Mouse (Mus musculus) erythroblast, embryonic 14.5 days (primary cell): ENCODE measurements around the gene Pard3b. TPM values are rescaled to one million over a fixed set of nuclear protein-coding genes. Genes with fewer than 3 reads are reported as not detected.

Experiments
- H3K27me3 ChIP-seq: 2 replicates; pipeline ENCODE4 v1.6.1; 2012; ENCODE audit warnings: inconsistent platforms; ENCODE audit not compliant: control insufficient read depth
- H3K36me3 ChIP-seq: 2 replicates; pipeline ENCODE4 v1.6.1; 2012; ENCODE audit warnings: mild to moderate bottlenecking, inconsistent platforms; ENCODE audit not compliant: control insufficient read depth
- H3K4me1 ChIP-seq: 2 replicates; pipeline ENCODE4 v1.6.1; 2012; ENCODE audit warnings: inconsistent platforms; ENCODE audit not compliant: control insufficient read depth
- H3K4me3 ChIP-seq: replicated peaks from 2 replicates; pipeline ENCODE3; 2012; ENCODE audit warnings: moderate library complexity, mild to moderate bottlenecking, inconsistent platforms
- H3K9me3 ChIP-seq: 2 replicates; pipeline ENCODE4 v1.6.1; 2012; ENCODE audit warnings: low read length, inconsistent platforms, mixed read lengths; ENCODE audit not compliant: control insufficient read depth
- GATA1 ChIP-seq: IDR thresholded peaks from 2 replicates; pipeline ENCODE4 v1.6.1; 2012; ENCODE audit warnings: low read length, inconsistent platforms, mixed read lengths
- TAL1 ChIP-seq: IDR thresholded peaks from 3 replicates; pipeline ENCODE4 v1.6.1; 2012; ENCODE audit warnings: low read length, inconsistent platforms, mixed read lengths
- polyA plus RNA-seq: library from polyadenylated mRNA; stranded (reverse); fragments of >175 nt; gene quantifications from 2 replicates; pipeline ENCODE4 v1.2.3, GENCODE M21; 2012

Pard3b gene
- polyA plus RNA-seq, 1 experiment, result not detected

DNA sequence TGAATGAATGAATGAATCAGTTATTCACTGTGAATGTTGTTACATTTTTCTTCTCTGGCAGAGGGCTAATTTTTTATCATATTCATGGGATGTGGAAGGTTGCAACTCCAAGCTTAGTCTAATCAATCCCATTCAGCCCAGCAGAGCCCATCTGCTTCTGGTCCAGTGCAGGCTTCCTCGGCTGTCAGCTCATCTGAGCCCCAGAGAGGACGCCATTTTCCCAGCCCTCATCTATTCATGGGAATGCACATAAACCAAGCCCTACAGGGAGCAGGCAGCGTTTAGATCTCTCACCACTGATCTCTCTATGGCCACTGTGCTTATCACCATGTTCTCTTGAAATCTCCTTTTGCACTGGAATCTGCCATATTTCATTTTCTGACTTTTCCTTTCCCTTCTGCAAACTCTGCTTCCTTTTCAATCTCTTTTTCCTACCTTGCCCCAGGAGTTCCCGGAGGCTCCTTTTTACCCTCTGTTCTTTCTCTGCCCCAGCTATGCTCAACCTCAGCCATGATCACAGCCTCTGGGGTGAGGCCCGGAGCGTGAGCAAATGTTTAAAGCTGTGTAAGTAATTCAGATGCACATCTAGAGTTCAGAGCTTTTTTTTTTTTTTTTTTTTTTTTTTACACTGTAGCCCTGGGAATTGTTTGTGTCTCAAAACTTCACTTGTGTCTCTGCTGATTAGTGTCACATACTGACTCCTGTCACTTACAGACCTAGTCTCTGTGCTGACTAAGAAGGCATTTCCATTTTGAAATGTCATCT lies 241.3 kb downstream of the Pard3b start:
- Histone ChIP-seq H3K4me1 (no peaks in the 10 kb centered on the region), H3K4me3 (no peak overlapping the region), H3K27me3 (no peaks in the 10 kb centered on the region), H3K36me3 (no peaks in the 10 kb centered on the region), H3K9me3 (no peaks in the 10 kb centered on the region)
- no peak for TF ChIP-seq TAL1
- TF ChIP-seq GATA1, result no peak

DNA sequence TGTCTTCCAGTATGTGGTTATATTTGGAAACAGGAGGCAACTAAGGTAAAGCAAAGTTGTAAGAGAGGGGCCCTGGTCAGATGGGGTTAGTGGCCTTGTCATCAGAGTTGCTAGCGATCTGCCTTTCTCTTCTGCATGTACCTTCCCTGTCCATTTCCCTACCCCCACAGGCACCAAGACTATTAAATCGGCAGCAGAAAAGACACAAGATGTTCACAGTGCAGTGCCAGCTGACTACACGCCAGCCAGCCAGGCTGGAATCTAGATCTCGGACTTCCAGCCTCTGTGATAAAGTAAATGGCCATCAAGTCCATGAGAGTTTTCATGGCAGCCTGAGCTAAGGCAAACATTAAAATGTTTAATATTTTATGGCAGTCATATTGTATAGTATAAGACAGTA lies 257.4 kb downstream of the Pard3b start:
- Histone ChIP-seq H3K27me3 (no peaks in the 10 kb centered on the region), H3K36me3 (no peaks in the 10 kb centered on the region), H3K9me3 (no peaks in the 10 kb centered on the region), H3K4me1 (no peaks in the 10 kb centered on the region), H3K4me3 (no peak overlapping the region)
- TF ChIP-seq TAL1 (no peak), GATA1 (no peak)

DNA sequence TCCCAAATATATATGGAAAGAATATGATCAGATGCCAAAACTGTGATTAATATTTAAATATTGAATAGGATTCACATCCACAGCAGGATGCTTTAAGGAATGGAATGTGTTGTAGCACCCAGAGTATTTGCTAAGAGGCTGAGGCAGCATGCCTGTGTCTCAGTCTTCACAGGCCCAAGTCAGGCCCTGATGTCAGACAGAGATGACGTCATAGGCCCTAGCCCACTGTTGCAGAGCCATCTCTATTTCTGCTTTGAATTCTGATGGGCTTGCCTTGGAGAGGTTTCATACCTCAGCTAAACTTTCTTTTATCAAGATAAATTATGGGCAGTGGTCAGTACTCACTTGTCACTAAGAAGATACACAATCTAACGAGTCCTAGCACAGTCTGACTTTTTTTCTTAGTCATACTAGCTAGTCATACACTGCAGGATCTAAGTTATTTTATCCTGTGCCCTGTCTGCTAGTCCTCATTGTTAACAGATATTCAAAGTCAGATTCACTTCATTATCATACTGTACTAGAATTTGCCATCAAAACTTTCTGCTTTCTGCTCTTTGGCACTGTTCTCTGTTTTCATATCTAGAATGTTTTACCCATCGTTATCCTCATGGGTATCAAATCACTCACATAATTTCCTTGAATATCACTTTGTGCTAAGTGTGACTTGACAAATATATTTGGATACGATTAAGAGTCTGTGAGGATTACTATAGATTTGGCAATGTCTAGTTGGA lies 264.8 kb downstream of the Pard3b start:
- Histone ChIP-seq H3K4me3 (no peak overlapping the region), H3K9me3 (no peaks in the 10 kb centered on the region), H3K36me3 (no peaks in the 10 kb centered on the region), H3K4me1 (no peaks in the 10 kb centered on the region), H3K27me3 (no peaks in the 10 kb centered on the region)
- TF ChIP-seq GATA1, result no peak
- no peak for TF ChIP-seq TAL1

DNA sequence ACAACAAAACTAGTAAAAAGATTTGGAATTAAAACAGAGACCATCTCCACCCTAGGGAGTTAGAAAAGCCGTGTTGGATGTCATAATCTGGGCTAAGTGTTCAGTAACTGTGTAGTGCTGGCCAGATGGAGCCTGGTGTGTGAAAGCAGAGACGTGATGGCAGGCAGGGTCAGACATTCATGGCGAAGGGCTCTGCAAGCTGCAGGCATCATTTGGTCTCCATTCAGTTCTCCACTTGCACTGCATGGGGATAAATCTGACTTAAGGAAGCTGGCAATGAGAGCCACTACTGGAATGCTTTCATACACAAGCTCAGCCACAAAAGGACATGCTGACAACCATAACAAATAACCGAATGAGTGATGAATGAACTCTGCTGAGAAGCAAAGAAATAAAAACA lies 265.4 kb downstream of the Pard3b start:
- no peaks in the 10 kb centered on the region for H3K36me3 ChIP-seq
- H3K27me3 ChIP-seq, result no peaks in the 10 kb centered on the region
- no peak overlapping the region for H3K4me3 ChIP-seq
- no peaks in the 10 kb centered on the region for H3K9me3 ChIP-seq
- no peak for TF ChIP-seq GATA1
- no peak for TF ChIP-seq TAL1
- H3K4me1 ChIP-seq, result no peaks in the 10 kb centered on the region

DNA sequence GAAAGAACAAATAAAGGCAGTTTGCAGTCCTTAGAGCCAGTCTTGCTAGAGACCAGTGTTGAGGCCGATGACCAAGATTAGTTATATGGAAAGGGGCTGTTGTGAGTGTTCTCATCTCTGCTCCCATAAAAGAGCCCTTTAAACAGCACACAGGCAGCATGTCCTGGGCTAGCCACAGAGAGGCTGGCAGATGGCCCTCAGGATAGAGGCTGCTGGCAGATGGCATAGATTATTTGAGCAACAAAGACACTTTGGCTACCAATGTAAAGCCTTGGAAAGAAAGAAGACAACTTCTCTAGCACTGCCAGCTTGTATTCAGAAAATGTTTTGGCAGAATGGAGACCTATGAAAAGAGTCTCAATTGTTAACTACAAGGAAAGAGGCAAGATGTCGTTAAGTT lies 274.3 kb downstream of the Pard3b start:
- no peak for TF ChIP-seq GATA1
- TF ChIP-seq TAL1, result no peak
- no peaks in the 10 kb centered on the region for H3K9me3 ChIP-seq
- no peaks in the 10 kb centered on the region for H3K27me3 ChIP-seq
- H3K4me3 ChIP-seq, result no peak overlapping the region
- H3K4me1 ChIP-seq, result no peaks in the 10 kb centered on the region
- no peaks in the 10 kb centered on the region for H3K36me3 ChIP-seq

DNA sequence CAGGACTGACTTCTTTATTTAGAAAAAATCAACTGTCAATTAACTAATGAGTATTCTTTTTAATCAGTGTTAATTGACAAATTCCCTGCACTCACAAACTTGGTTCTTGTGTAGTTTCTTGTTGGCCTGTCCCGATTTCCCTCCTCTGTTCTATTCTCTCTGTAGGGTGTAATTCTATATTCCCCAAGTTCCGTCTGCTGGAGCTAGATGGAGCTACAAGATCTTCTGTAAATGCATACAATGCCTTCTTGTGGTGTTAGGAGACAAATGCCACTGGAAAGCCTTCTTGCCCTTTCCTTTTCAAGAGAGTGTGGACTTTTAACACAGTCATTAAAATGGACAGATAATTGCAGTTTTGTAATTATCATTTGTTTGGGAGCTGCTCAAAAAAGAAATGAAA lies 286.3 kb downstream of the Pard3b start:
- no peak for TF ChIP-seq TAL1
- no peak for TF ChIP-seq GATA1
- Histone ChIP-seq H3K4me1 (no peaks in the 10 kb centered on the region), H3K9me3 (no peaks in the 10 kb centered on the region), H3K4me3 (no peak overlapping the region), H3K36me3 (no peaks in the 10 kb centered on the region), H3K27me3 (no peaks in the 10 kb centered on the region)

DNA sequence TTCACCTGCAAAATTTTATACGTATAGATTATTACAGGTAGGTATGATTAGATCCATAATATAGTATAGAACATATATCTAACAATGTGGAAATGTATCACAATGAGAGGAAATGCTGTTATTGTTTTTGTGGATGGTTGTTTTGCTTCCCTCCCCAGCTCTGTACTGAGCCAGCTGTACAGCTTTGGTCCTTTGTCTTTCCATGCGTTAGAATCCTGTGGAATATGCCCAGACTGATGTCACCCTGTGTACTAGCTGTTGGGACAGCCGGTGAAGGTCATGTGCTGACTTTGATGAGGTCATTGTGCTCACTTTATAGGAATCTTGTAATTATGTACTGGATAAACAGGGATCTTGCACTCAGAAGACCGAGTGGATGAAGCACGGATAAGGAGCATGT lies 286.9 kb downstream of the Pard3b start:
- H3K4me1 ChIP-seq, result no peaks in the 10 kb centered on the region
- H3K9me3 ChIP-seq, result no peaks in the 10 kb centered on the region
- H3K4me3 ChIP-seq, result no peak overlapping the region
- no peaks in the 10 kb centered on the region for H3K27me3 ChIP-seq
- no peaks in the 10 kb centered on the region for H3K36me3 ChIP-seq
- no peak for TF ChIP-seq TAL1
- no peak for TF ChIP-seq GATA1

DNA sequence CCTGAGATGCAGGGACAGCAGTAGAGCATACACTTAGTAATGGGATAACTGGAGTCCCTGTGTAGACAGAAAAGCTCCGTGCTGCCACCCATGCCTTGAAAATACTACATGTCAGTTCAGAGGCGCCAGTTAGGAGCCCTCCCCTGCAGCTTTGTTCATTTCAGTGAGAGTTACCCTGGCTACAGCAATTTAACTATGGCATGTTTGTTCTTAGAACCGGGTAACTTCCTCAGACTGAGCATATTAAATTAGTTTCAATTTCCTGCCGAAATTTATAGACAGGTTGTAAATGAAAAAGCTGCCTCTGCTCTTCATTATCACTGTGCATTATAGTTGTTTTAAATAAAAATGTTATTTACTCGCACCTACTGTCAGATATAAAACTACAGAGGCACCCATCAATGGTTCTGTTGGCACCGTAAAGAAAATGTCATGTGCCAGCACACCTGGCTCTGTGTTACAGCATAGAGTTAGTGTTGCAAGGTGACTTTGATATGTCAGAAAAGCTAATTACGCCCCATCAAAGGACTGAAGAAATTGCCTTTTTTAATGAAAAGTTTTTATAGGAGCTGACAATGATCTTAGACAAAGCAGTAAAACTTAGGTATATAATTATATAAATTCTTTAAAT lies 289.6 kb downstream of the Pard3b start:
- Histone ChIP-seq H3K27me3 (no peaks in the 10 kb centered on the region), H3K4me1 (no peaks in the 10 kb centered on the region), H3K4me3 (no peak overlapping the region), H3K9me3 (no peaks in the 10 kb centered on the region), H3K36me3 (no peaks in the 10 kb centered on the region)
- TF ChIP-seq TAL1, result no peak
- no peak for TF ChIP-seq GATA1

DNA sequence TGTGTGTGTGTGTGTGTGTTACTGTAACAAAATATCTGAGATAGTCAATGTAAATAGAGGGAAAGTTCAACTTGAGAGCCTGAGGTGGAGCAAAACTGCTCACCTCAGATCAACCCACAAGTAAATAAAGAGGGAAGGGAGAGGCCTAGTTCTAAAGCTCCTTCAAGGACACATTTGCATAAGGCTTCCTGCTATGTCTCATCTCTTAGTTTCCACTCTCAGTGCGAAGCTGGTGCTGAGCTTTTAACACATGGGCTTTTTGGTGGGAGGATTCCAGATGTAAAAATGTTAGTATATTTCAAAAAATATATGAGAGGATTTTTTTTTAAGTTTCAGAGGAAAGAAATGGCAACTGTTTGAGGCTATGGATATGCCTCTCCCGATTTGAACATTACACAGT lies 294.9 kb downstream of the Pard3b start:
- H3K4me3 ChIP-seq, result no peak overlapping the region
- no peaks in the 10 kb centered on the region for H3K9me3 ChIP-seq
- H3K27me3 ChIP-seq, result no peaks in the 10 kb centered on the region
- TF ChIP-seq TAL1 (no peak), GATA1 (no peak)
- H3K36me3 ChIP-seq, result no peaks in the 10 kb centered on the region
- no peaks in the 10 kb centered on the region for H3K4me1 ChIP-seq
